Mouse (Mus musculus): ENCODE measurements around the gene Ube2f. TPM values are rescaled to one million over a fixed set of nuclear protein-coding genes. Genes with fewer than 3 reads are reported as not detected.

Gene Ube2f
- polyA plus RNA-seq, 1 experiment from 2014 or later: 70.3 TPM

DNA sequence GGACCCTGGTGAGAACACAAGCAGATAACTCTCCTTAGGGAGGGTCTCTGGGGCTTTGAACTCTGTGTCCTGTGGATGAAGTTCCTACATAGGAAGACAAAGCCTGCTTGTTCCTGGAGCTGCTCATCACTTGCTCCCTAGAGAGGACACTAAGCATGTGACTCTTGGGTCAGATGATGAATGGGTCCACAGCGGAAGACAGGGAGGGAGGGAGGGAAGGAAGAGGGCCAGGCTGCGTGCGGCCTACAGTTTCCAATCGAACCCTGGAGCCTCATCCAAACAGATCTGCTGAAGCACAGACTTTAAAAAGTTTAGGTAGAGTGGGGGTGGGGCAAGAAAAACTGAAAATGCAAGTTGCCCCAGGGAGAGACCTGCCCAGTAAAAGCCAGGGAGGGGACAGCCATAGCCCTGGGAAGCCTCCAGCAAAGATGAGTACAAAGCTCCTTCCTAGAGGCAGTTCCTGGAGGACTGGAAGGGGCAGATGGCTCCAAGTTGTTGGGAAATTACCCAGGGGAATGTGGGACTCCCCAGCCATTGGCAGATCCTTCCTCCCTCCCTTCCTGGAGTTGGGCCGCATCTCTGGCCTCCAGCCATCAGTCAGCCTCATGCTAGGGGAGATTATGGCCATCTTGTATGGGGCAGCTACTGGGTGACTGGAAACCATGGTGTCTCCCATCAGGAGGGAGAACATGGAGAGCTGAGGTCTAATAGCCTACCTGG is 49.8 kb downstream of the Ube2f start:
- H3K4me3 ChIP-seq: no peak overlapping the region
- H3K4me1 ChIP-seq: peaks cover 13% of the 10 kb centered on the region; the same call in 1 of the 2 replicates
- peaks cover 6% of the 10 kb centered on the region; the same call in 1 of the 2 replicates for H3K36me3 ChIP-seq
- no peak overlapping the region for H3K4me2 ChIP-seq
- no peaks in the 10 kb centered on the region for H3K9me3 ChIP-seq
- no peak for ATAC-seq (ENCODE audit: borderline replicate concordance, extremely low read depth, low FRiP score, low TSS enrichment)
- H3K9ac ChIP-seq: no peak overlapping the region
- WGBS: 72% methylated on average over 5 of the region's 5 CpGs
- H3K27me3 ChIP-seq: no peaks in the 10 kb centered on the region
- no peak overlapping the region for H3K27ac ChIP-seq

DNA sequence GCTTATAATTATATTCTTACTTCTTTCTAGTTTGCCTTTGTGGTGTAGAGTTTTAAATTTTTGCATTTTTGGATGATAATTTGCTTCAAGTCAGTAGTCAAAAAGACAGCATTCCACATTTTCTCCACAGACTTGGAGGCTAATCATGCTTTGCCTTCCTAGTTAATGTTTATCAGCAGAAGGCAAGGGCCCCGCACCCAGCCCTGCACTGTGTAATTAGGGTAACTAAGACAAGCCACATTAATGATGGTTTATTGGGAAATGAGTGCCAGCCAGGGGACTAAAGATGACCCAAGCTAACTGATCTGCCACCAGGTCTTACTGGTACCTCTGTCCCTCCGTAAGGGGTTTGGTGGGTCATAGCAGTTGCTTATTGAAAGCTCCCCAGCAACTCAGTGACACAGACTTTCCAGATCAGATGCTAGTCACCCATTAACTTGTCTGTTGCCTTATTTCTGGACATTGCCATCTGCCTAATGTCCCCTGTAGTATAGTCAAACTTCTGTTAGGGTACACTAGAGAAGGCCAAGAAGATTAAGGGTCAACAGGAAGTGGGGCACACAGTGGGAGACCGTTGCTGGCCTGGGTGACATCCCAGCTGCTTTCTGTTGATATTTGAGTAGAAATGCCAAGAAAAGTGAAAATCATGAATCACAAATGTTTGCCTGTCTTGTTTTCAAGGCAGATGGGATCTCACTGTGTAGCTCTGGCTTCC is 51.3 kb downstream of the Ube2f start:
- ATAC-seq (ENCODE audit: borderline replicate concordance, extremely low read depth, low FRiP score, low TSS enrichment): no peak
- H3K4me2 ChIP-seq: no peak overlapping the region

DNA sequence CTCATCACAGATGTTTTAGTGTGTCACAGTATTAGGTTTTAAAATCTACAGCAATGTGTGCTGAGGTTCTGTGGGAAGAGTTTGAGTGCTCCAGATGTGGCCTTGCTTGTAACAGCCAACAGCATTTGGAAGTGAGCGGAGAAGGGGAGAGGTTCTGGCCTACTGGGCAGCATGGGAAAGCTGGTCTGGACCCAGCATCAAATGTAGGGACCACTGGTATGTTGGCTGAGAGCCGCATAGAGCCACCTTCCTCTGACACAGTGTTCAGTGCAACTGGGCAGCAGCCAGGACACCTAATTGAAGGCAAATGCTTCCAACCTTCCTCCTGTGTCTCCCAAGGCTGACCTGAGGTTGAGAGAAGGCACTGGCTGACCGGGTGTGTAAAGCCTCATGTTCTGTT is 51.9 kb downstream of the Ube2f start:
- H3K4me2 ChIP-seq: no peak overlapping the region
- peaks cover 11% of the 10 kb centered on the region; the same call in 1 of the 2 replicates for H3K36me3 ChIP-seq
- no peak overlapping the region for H3K4me3 ChIP-seq
- ATAC-seq (ENCODE audit: borderline replicate concordance, extremely low read depth, low FRiP score, low TSS enrichment): no peak
- WGBS: 71% methylated on average over 3 of the region's 3 CpGs
- no peak overlapping the region for H3K9ac ChIP-seq
- H3K4me1 ChIP-seq: peaks cover 13% of the 10 kb centered on the region; the same call in 1 of the 2 replicates
- no peaks in the 10 kb centered on the region for H3K27me3 ChIP-seq
- H3K27ac ChIP-seq: no peak overlapping the region
- H3K9me3 ChIP-seq: no peaks in the 10 kb centered on the region

More for the DNA sequence above, 51.3 kb downstream of the Ube2f start:
- peaks cover 10% of the 10 kb centered on the region; the same call in 1 of the 2 replicates for H3K36me3 ChIP-seq
- H3K4me1 ChIP-seq: peaks cover 13% of the 10 kb centered on the region; the same call in 1 of the 2 replicates
- no peaks in the 10 kb centered on the region for H3K27me3 ChIP-seq
- H3K4me3 ChIP-seq: no peak overlapping the region
- H3K27ac ChIP-seq: no peak overlapping the region
- WGBS: 63% methylated on average over 3 of the region's 3 CpGs
- H3K9me3 ChIP-seq: no peaks in the 10 kb centered on the region
- H3K9ac ChIP-seq: no peak overlapping the region

DNA sequence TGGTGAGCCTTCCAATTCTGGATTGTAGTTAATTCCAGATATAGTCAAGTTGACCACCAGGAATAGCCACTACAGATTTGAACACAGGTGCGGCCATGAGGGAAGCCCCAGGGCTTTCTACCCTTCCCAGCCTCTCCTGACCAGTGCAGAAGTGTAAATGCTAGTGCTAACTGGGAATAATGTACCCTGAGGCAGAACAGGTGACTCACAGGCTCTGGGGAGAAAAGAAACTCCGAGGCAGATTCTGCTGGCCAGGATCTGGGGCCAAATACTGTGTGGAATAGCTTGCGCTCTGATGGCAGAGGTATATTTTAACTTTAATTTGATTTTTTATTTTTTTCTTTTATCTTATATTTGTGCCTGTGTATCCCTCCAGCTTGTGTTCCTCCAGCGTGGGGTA is 54.5 kb downstream of the Ube2f start:
- Histone ChIP-seq H3K4me2 (no peak overlapping the region), H3K27me3 (no peaks in the 10 kb centered on the region), H3K9me3 (no peaks in the 10 kb centered on the region), H3K9ac (no peak overlapping the region), H3K4me1 (no peaks in the 10 kb centered on the region), H3K36me3 (peaks cover 22% of the 10 kb centered on the region), H3K27ac (no peak overlapping the region), H3K4me3 (no peak overlapping the region)
- ATAC-seq (ENCODE audit: borderline replicate concordance, extremely low read depth, low FRiP score, low TSS enrichment): no peak
- 88% methylated on average over 4 of the region's 4 CpGs for WGBS

DNA sequence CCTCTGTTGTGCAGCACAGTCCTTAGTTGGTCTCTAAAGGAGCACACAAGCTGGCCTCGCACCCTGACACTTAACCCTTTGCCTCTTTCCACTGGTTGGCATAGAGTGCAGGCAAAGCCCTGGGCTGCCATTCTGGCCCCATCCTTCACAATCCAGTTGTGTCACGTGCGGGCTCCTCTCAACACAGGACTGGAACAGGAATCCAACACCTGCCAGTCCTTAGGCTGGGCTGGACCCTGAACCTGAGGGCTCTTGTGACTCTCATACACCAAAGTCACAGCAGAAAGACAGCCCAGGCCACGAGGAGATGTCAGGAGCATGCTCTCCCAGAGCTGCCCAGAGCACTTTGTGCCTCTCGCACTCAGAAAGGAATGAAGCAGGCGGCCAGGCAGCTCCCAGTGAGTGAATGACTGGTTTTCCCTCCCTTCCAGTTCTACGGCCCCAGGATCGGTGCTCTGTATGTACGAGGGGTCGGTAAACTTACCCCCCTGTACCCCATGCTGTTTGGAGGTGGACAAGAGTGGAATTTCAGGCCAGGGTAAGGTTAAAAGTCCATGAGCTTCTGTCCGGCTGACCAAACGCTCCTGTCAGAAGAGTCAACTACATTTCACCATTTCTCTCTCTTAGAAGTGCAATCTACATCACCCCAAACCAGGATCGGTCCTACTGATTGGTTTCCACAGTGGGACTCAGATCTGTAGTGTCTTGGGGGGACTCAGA is 59.4 kb downstream of the Ube2f start:
- no peak overlapping the region for H3K4me3 ChIP-seq
- no peak overlapping the region for H3K27ac ChIP-seq
- 0 out of 2 replicates have a peak, but pooled peaks cover 2% of the 10 kb centered on the region for H3K4me1 ChIP-seq
- no peak overlapping the region for H3K4me2 ChIP-seq
- H3K9me3 ChIP-seq: no peaks in the 10 kb centered on the region
- WGBS: 89% methylated on average over 13 of the region's 13 CpGs
- H3K9ac ChIP-seq: no peak overlapping the region
- no peaks in the 10 kb centered on the region for H3K27me3 ChIP-seq
- no peak for ATAC-seq (ENCODE audit: borderline replicate concordance, extremely low read depth, low FRiP score, low TSS enrichment)
- peaks cover 26% of the 10 kb centered on the region for H3K36me3 ChIP-seq

DNA sequence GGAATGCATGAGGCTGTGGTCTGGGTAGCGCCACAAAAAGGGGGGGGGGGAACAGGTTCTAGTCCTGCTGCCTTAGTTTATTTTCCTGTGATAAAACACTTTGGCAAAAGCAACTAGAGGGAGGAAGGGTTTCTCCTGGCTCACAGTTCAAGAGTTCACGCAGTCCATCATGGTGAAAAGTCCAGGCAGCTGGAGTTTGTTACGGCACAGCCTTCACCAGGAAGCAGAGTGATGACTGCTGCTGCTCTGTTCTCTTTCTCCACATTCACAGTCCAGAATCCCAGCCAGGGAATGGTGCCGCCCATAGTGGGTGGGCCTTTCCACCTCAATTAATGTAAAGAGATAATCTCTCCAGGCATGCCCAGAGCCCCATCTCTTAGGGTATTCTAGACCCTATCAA is 62.2 kb downstream of the Ube2f start:
- H3K4me3 ChIP-seq: no peak overlapping the region
- no peak for ATAC-seq (ENCODE audit: borderline replicate concordance, extremely low read depth, low FRiP score, low TSS enrichment)
- WGBS: 68% methylated on average over 4 of the region's 4 CpGs
- H3K36me3 ChIP-seq: peaks cover 19% of the 10 kb centered on the region
- 0 out of 2 replicates have a peak, but pooled peaks cover 2% of the 10 kb centered on the region for H3K4me1 ChIP-seq
- H3K27ac ChIP-seq: no peak overlapping the region
- no peaks in the 10 kb centered on the region for H3K27me3 ChIP-seq
- no peak overlapping the region for H3K4me2 ChIP-seq
- no peaks in the 10 kb centered on the region for H3K9me3 ChIP-seq
- H3K9ac ChIP-seq: no peak overlapping the region

DNA sequence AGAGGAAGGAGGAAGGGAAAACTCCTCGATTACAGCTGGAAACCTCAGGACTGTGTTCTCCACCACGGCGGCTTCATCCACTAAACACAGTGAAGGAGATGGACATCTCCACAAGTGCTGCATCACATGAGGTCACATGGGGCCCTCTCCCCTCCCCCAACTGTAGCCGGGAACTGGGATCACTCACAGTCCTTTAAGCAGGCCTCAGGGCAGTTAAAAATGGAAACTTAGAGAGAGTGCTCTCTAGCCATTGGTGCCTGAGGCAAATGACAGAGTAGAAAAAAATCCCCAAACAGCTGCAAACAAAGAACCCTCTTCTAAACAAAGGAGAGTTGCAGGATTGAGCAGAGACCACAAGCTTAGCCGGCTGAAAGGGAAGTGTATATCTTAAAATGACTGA is 63.1 kb downstream of the Ube2f start:
- 0 out of 2 replicates have a peak, but pooled peaks cover 2% of the 10 kb centered on the region for H3K4me1 ChIP-seq
- no peak overlapping the region for H3K4me2 ChIP-seq
- H3K27me3 ChIP-seq: no peaks in the 10 kb centered on the region
- H3K9me3 ChIP-seq: no peaks in the 10 kb centered on the region
- ATAC-seq (ENCODE audit: borderline replicate concordance, extremely low read depth, low FRiP score, low TSS enrichment): 0 out of 2 replicates have a peak, but pooled peaks have one; percentile 31
- no peak overlapping the region for H3K27ac ChIP-seq
- H3K36me3 ChIP-seq: peaks cover 19% of the 10 kb centered on the region
- H3K4me3 ChIP-seq: no peak overlapping the region
- no peak overlapping the region for H3K9ac ChIP-seq
- WGBS: 42% methylated on average over 5 of the region's 5 CpGs

DNA sequence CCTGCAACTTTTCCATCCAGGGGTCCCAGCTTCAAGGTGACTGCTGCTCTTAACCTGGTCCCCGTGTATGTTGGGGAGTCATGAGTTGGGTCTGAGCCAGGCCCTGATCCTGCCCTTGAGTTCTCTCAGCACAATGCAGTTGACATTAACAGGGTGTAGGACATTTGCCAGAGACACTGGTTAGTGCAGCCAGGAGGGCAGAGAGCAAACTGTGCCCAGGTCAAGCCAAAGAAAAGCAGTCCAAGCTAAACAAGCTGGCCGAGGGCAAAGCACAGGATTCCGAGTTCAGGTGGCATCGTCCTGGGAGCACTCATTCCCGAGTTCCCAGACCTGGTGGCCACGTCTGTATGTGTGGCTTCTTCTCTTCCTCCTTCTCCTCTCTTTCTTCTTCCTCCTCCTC is 67.6 kb downstream of the Ube2f start:
- H3K27ac ChIP-seq: no peak overlapping the region
- WGBS: 74% methylated on average over 6 of the region's 6 CpGs
- 0 out of 2 replicates have a peak, but pooled peaks cover 2% of the 10 kb centered on the region for H3K4me1 ChIP-seq

DNA sequence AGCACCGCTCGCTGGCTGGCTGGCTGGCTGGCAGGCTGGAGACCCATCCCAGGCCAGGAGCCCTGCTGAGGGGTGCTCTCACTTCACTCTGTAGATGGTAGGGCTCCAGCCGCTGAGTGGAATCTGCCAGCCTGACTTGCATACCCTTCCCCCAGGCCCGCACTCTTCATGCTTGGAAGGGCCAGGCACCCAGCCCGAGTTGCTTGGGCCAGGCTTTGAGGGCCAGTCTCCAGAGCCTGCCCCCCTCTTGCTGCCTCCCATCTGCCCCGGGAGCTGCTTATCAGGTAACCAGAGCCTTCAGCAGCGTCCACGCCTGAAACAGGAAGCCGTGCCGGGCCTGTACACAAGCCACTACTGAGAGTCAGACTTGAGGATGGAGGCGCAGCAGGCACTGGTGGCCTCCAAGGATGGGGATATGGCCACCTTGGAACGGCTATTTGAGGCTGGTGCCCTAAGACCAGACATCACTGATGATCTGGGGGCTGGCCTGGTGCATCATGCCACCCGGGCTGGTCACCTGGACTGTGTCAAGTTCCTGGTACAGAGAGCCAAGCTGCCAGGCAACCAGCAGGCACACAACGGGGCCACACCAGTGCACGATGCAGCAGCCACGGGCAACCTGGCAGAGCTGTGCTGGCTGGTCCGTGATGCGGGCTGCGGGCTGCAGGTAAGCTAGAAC is 71.8 kb downstream of the Ube2f start, which contains the start of gene Espnl:
Espnl (plus strand) TSS at position 316 of the 679 bp plus-strand sequence.
- Histone ChIP-seq H3K9me3 (no peaks in the 10 kb centered on the region), H3K4me3 (no peak within 1 kb of the TSS), H3K4me2 (no peak within 1 kb of the TSS), H3K27ac (no peak within 1 kb of the TSS), H3K36me3 (no peaks in the 10 kb centered on the region), H3K4me1 (no peaks in the 10 kb centered on the region), H3K9ac (no peak within 1 kb of the TSS), H3K27me3 (no peaks in the 10 kb centered on the region)
- 47% methylated on average over 19 of the region's 19 CpGs for WGBS
- ATAC-seq (ENCODE audit: borderline replicate concordance, extremely low read depth, low FRiP score, low TSS enrichment): no peak

More for the DNA sequence above, 67.6 kb downstream of the Ube2f start:
- H3K4me3 ChIP-seq: no peak overlapping the region
- H3K9ac ChIP-seq: no peak overlapping the region
- no peaks in the 10 kb centered on the region for H3K9me3 ChIP-seq
- H3K4me2 ChIP-seq: no peak overlapping the region
- ATAC-seq (ENCODE audit: borderline replicate concordance, extremely low read depth, low FRiP score, low TSS enrichment): no peak
- H3K27me3 ChIP-seq: no peaks in the 10 kb centered on the region
- H3K36me3 ChIP-seq: no peaks in the 10 kb centered on the region

DNA sequence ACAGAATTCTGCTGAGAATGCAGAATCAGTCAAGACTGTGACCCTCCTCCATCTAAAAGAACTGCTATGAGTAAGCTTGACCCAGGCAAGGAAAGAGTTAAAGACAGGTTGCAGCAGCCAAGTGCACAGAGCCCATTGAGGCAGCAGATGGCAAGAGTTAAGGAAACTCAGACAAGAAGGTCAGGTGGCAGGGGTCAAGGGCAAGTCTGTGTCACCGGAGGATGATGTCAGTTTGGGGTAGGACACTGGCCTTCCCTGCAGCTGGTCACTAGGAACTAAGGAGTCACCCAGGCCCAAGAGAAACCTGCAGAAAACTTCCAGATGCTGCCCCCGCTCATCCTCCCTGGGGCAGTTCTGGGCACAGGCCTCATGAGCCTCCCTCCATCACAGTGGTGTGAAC is 74.5 kb downstream of the Ube2f start:
- ATAC-seq (ENCODE audit: borderline replicate concordance, extremely low read depth, low FRiP score, low TSS enrichment): no peak
- Histone ChIP-seq H3K36me3 (no peaks in the 10 kb centered on the region), H3K9ac (no peak overlapping the region), H3K4me3 (no peak overlapping the region), H3K4me1 (no peaks in the 10 kb centered on the region), H3K9me3 (no peaks in the 10 kb centered on the region), H3K27me3 (no peaks in the 10 kb centered on the region), H3K27ac (no peak overlapping the region), H3K4me2 (no peak overlapping the region)
- 48% methylated on average over 2 of the region's 2 CpGs for WGBS

DNA sequence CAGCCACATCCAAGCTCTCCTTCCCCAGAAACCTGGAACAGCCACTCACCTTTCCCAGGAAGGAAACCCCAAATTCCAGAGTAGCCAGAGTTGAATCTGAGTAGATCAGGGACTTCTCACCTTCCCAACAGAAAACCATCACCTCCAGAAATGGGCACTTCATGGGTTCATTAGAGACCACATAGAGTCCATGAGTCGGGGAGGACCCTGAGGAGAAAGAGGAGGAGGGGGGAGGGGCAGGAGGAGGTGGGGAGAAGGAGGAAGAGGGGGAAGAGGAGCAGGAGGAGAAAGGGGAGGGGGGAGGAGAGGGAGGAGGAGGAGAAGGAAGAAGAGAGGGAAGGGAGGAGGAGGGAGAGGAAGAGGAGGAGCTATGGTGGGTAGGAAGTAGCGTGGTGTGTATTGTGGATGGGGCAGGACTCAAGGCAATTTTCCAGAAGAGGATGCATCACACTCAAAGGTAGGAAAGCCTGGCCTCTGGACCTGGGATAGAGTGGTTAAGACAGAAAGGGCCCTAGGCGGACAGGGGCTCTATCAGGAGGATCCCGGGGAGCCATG is 75.5 kb downstream of the Ube2f start:
- Histone ChIP-seq H3K4me3 (no peak overlapping the region), H3K9ac (no peak overlapping the region), H3K27ac (no peak overlapping the region), H3K27me3 (no peaks in the 10 kb centered on the region), H3K36me3 (no peaks in the 10 kb centered on the region), H3K9me3 (no peaks in the 10 kb centered on the region), H3K4me2 (no peak overlapping the region), H3K4me1 (no peaks in the 10 kb centered on the region)
- no peak for ATAC-seq (ENCODE audit: borderline replicate concordance, extremely low read depth, low FRiP score, low TSS enrichment)
- WGBS: 59% methylated on average over 4 of the region's 4 CpGs
